Mouse (Mus musculus) erythroblast, embryonic 14.5 days (primary cell): ENCODE data around the gene Rap2a.

Experiments
- GATA1 ChIP-seq: IDR thresholded peaks from 2 replicates; pipeline ENCODE4 v1.6.1; 2012; ENCODE audit warnings: low read length, inconsistent platforms, mixed read lengths
- TAL1 ChIP-seq: IDR thresholded peaks from 3 replicates; pipeline ENCODE4 v1.6.1; 2012; ENCODE audit warnings: low read length, inconsistent platforms, mixed read lengths

DNA sequence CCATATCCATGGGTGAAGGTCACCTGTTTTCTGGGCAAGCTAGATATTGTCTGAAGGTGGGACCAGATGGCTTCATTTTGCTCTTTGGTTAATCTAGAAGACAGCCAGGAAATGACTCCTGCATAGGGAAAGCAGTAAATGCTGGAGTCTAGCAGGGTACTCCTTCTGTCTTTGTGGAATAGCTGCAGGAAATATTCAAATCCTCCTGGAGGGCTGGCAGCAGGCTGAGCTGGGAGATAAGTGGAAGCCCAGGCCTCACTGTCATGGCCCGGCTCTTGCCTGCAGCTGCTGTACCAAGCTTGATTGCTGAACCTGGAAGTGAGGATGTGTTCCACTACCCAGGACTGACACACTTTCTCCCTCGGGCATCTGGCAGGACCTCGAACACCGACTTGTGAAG lies 11.4 kb upstream of the Rap2a start:
- no peak for TF ChIP-seq TAL1
- no peak for TF ChIP-seq GATA1
